Mouse (Mus musculus) embryonic facial prominence, embryonic 13.5 days (tissue): ENCODE data around the gene Hif3a. TPM values are rescaled to one million over a fixed set of nuclear protein-coding genes. Genes with fewer than 3 reads are reported as not detected.
A peak's percentile ranks its signal among the peaks of the same experiment; 100 is the strongest.
"Not testable (repeated sequence)": the region's sequence is repeated elsewhere in the genome, so short reads cannot be mapped to it uniquely, and the experiment has no call there.

ENCODE experiments used
- ATAC-seq: fragments of 200-750 bp; cut with Nextera tagmentation; 2 replicates; pipeline ENCODE4 v1.8.0; 2017; ENCODE audit warnings: low read depth; ENCODE audit not compliant: insufficient number of reproducible peaks, insufficient read depth, low FRiP score, low TSS enrichment
- H3K27ac ChIP-seq: fragments of 300-500 bp; sonication (generic); 2 replicates; pipeline ENCODE4 v1.5.1; 2015; ENCODE audit warnings: moderate library complexity, mild to moderate bottlenecking, inconsistent platforms
- H3K27me3 ChIP-seq: fragments of 300-500 bp; sonication (generic); 2 replicates; pipeline ENCODE4 v1.6.1; 2015; ENCODE audit warnings: mild to moderate bottlenecking, inconsistent platforms
- H3K36me3 ChIP-seq: fragments of 300-500 bp; sonication (generic); 2 replicates; pipeline ENCODE4 v1.6.1; 2015; ENCODE audit warnings: mild to moderate bottlenecking, inconsistent platforms
- H3K4me1 ChIP-seq: fragments of 300-500 bp; sonication (generic); 2 replicates; pipeline ENCODE4 v1.6.1; 2015; ENCODE audit warnings: inconsistent platforms
- H3K4me2 ChIP-seq: fragments of 300-500 bp; sonication (generic); 2 replicates; pipeline ENCODE4 v1.6.1; 2015; ENCODE audit warnings: moderate library complexity, mild to moderate bottlenecking, inconsistent platforms
- H3K4me3 ChIP-seq: fragments of 300-500 bp; sonication (generic); 2 replicates; pipeline ENCODE4 v1.5.1; 2015; ENCODE audit warnings: mild to moderate bottlenecking, inconsistent platforms
- H3K9ac ChIP-seq: fragments of 300-500 bp; sonication (generic); 2 replicates; pipeline ENCODE4 v1.6.1; 2015; ENCODE audit warnings: mild to moderate bottlenecking, inconsistent platforms
- H3K9me3 ChIP-seq: fragments of 300-500 bp; sonication (generic); 2 replicates; pipeline ENCODE4 v1.6.1; 2016; ENCODE audit warnings: inconsistent platforms
- WGBS: fragments of 180-500 bp; shearing (Covaris S2); methylation state at CpG from one replicate; pipeline ENCODE4 v1.1.7; 2015; ENCODE audit warnings: mixed read lengths; 5-methylcytosine and 5-hydroxymethylcytosine counted together
- polyA plus RNA-seq: library from polyadenylated mRNA; unstranded; fragments of >200 nt; fragmentation: Nextera tagmentation; extraction: Ambion mirVana; gene quantifications from 2 replicates; pipeline ENCODE4 v1.2.1, GENCODE M21; 2015

Gene Hif3a
- polyA plus RNA-seq = 14.7 and 16.5 TPM in 2 replicates

GRCm38 (mm10) chr7:17062389-17062788 is at the start of gene Hif3a:
Gene Hif3a, minus strand, starts transcription at chr7:17062427.
- Histone ChIP-seq H3K4me2 (peak within 1 kb of the TSS; percentile 81), H3K36me3 (no peaks in the 10 kb centered on the region), H3K4me3 (peak within 1 kb of the TSS; percentile 61), H3K9ac (peak within 1 kb of the TSS; percentile 77), H3K27ac (peak within 1 kb of the TSS; percentile 97), H3K9me3 (no peaks in the 10 kb centered on the region), H3K4me1 (peaks cover 52% of the 10 kb centered on the region), H3K27me3 (no peaks in the 10 kb centered on the region)
- peak; percentile 85 for ATAC-seq
- 2% methylated on average over 15 of the region's 15 CpGs for WGBS

DNA sequence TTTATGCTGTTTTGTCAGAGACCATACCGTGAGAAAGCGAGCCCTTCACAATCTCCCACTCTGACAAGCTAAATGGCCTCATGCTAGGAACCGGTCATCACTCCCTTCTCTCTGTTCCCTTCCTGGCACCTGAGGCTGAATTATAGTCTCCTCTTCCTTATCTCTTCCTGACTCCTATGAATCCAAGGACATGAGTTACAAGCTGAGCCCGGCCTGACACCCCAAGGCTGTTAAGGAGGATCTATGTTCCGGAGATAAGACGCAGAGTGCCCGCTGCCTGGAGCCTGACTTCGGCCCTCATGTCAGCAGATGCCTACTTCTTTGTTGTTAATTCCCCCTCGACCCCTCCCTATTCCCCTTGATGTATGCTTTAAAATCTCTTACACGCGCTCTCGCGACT is 39.4 kb upstream of the Hif3a start:
- 89% methylated on average over 13 of the region's 13 CpGs for WGBS
- not testable (repeated sequence) for H3K4me2 ChIP-seq, ATAC-seq, H3K9me3 ChIP-seq, H3K27me3 ChIP-seq, H3K4me3 ChIP-seq, H3K27ac ChIP-seq, H3K9ac ChIP-seq, H3K4me1 ChIP-seq, H3K36me3 ChIP-seq

GRCm38 (mm10) chr7:17091280-17091679 is 29.1 kb upstream of the Hif3a start:
- H3K36me3 ChIP-seq = no peaks in the 10 kb centered on the region
- ATAC-seq = no peak
- H3K4me1 ChIP-seq = no peaks in the 10 kb centered on the region
- no peak overlapping the region for H3K4me2 ChIP-seq
- no peak overlapping the region for H3K9ac ChIP-seq
- H3K4me3 ChIP-seq = no peak overlapping the region
- WGBS = 17% methylated on average over 1 of the region's 1 CpGs
- no peaks in the 10 kb centered on the region for H3K9me3 ChIP-seq
- H3K27ac ChIP-seq = no peak overlapping the region
- no peaks in the 10 kb centered on the region for H3K27me3 ChIP-seq

DNA sequence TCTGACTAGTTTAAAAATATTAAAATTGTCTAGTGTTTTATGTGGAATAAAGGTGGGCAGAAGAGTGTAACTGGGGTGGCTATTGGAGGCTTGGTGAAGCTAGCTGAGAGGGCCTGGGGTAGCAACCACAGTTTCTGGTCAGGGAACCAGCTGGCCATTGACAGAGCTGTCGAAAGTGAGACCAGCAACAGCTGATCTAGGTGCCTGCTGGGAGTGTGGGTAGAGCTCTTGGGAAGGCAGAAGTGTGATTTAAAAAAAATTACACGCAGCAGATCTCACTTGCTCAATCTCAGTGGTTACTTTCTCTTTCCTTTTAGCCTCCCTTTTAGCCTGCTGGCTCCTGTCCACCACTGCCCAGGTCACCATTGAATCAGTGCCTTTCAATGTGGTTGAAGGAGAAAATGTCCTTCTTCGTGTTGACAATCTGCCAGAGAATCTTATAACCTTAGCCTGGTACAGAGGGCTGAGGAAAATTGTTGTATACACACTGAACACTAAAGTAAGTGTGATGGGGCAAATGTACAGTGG is 27.9 kb upstream of the Hif3a start:
- H3K4me3 ChIP-seq = no peak overlapping the region
- WGBS = 55% methylated on average over 3 of the region's 3 CpGs
- no peaks in the 10 kb centered on the region for H3K27me3 ChIP-seq
- ATAC-seq = no peak
- no peaks in the 10 kb centered on the region for H3K4me1 ChIP-seq
- H3K27ac ChIP-seq = no peak overlapping the region
- H3K9ac ChIP-seq = no peak overlapping the region
- H3K9me3 ChIP-seq = no peaks in the 10 kb centered on the region
- H3K36me3 ChIP-seq = no peaks in the 10 kb centered on the region
- no peak overlapping the region for H3K4me2 ChIP-seq

GRCm38 (mm10) chr7:17087731-17088130 is 25.5 kb upstream of the Hif3a start:
- H3K27me3 ChIP-seq = no peaks in the 10 kb centered on the region
- H3K9me3 ChIP-seq = no peaks in the 10 kb centered on the region
- no peaks in the 10 kb centered on the region for H3K36me3 ChIP-seq
- H3K4me1 ChIP-seq = no peaks in the 10 kb centered on the region
- H3K4me2 ChIP-seq = no peak overlapping the region
- H3K27ac ChIP-seq = no peak overlapping the region
- H3K4me3 ChIP-seq = no peak overlapping the region
- H3K9ac ChIP-seq = no peak overlapping the region
- ATAC-seq = no peak
- WGBS = 83% methylated on average over 3 of the region's 3 CpGs

GRCm38 (mm10) chr7:17082766-17083165 is 20.5 kb upstream of the Hif3a start:
- Histone ChIP-seq H3K4me3 (no peak overlapping the region), H3K9ac (no peak overlapping the region), H3K36me3 (no peaks in the 10 kb centered on the region), H3K4me1 (no peaks in the 10 kb centered on the region), H3K9me3 (no peaks in the 10 kb centered on the region), H3K27me3 (no peaks in the 10 kb centered on the region), H3K27ac (no peak overlapping the region), H3K4me2 (no peak overlapping the region)
- ATAC-seq = no peak
- WGBS = 81% methylated on average over 4 of the region's 4 CpGs

- Histone ChIP-seq H3K9me3 (no peaks in the 10 kb centered on the region), H3K27me3 (no peaks in the 10 kb centered on the region), H3K4me3 (no peak overlapping the region), H3K27ac (no peak overlapping the region), H3K4me1 (no peaks in the 10 kb centered on the region), H3K4me2 (no peak overlapping the region), H3K9ac (no peak overlapping the region), H3K36me3 (no peaks in the 10 kb centered on the region)
- 72% methylated on average over 7 of the region's 7 CpGs for WGBS
- ATAC-seq = no peak
Measured at GRCm38 (mm10) chr7:17078076-17078654, 15.9 kb upstream of the Hif3a start.

GRCm38 (mm10) chr7:17076542-17076941 is 14.3 kb upstream of the Hif3a start:
- H3K27ac ChIP-seq = no peak overlapping the region
- 92% methylated on average over 1 of the region's 1 CpGs for WGBS
- no peak overlapping the region for H3K4me3 ChIP-seq
- no peaks in the 10 kb centered on the region for H3K36me3 ChIP-seq
- no peak for ATAC-seq
- H3K9ac ChIP-seq = no peak overlapping the region
- no peaks in the 10 kb centered on the region for H3K9me3 ChIP-seq
- no peaks in the 10 kb centered on the region for H3K4me1 ChIP-seq
- no peak overlapping the region for H3K4me2 ChIP-seq
- no peaks in the 10 kb centered on the region for H3K27me3 ChIP-seq

- Histone ChIP-seq H3K9me3 (no peaks in the 10 kb centered on the region), H3K27me3 (no peaks in the 10 kb centered on the region), H3K4me1 (no peaks in the 10 kb centered on the region), H3K27ac (no peak within 1 kb of the TSS), H3K4me3 (no peak within 1 kb of the TSS), H3K4me2 (no peak within 1 kb of the TSS), H3K36me3 (no peaks in the 10 kb centered on the region), H3K9ac (no peak within 1 kb of the TSS)
- no peak for ATAC-seq
- WGBS = 64% methylated on average over 23 of the region's 23 CpGs
Measured at GRCm38 (mm10) chr7:17073904-17074615, 11.8 kb upstream of the Hif3a start, which contains the start of gene Psg16. Gene Psg16, plus strand, starts transcription at chr7:17074040.

GRCm38 (mm10) chr7:17073513-17073903 is 11.3 kb upstream of the Hif3a start:
- WGBS = 54% methylated on average over 5 of the region's 5 CpGs
- H3K4me3 ChIP-seq = no peak overlapping the region
- H3K9me3 ChIP-seq = no peaks in the 10 kb centered on the region
- H3K9ac ChIP-seq = no peak overlapping the region
- no peaks in the 10 kb centered on the region for H3K36me3 ChIP-seq
- no peaks in the 10 kb centered on the region for H3K4me1 ChIP-seq
- H3K27me3 ChIP-seq = no peaks in the 10 kb centered on the region
- no peak overlapping the region for H3K27ac ChIP-seq
- no peak overlapping the region for H3K4me2 ChIP-seq
- ATAC-seq = no peak

DNA sequence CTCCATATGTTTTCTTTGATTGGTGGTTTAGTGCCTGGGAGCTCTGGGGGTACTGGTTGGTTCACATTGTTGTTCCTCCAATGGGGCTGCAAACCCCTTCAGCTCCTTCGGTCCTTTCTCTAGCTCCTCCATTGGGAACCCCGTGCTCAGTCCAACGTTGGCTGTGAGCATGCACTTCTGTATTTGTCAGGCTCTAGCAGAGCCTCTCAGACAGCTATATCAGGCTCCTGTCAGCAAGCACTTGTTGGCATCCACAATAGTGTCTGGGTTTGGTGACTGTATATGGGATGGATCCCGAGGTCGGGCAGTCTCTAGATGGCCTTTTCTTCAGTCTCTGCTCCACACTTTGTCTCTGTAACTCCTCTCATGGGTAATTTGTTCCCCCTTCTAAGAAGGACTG is 5.4 kb upstream of the Hif3a start:
- not testable (repeated sequence) for H3K27me3 ChIP-seq, H3K36me3 ChIP-seq, H3K4me2 ChIP-seq, H3K9me3 ChIP-seq, H3K4me1 ChIP-seq, H3K9ac ChIP-seq, H3K4me3 ChIP-seq, H3K27ac ChIP-seq, ATAC-seq
- WGBS = 61% methylated on average over 5 of the region's 5 CpGs

DNA sequence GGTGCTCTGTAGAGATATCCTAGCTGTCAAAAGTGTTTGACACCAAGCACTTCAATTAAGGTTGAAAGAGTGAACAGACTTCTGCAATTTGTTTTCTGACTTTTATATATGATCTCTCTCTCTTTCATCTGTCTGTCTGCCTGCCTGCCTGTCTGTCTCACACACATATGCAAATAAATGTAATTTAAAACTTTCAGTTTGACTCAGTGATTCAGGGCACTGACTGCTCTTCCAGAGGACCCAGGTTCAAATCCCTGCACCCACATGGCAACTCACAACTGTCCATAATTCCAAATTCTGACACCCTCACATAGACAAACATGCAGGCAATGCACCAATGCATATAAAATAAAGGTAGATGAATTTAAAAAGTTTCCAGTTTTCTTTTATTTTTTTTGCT is 4.8 kb upstream of the Hif3a start:
- no peak overlapping the region for H3K4me2 ChIP-seq
- H3K4me1 ChIP-seq = peaks cover 8% of the 10 kb centered on the region
- no peak overlapping the region for H3K4me3 ChIP-seq
- H3K9me3 ChIP-seq = no peaks in the 10 kb centered on the region
- no peak for ATAC-seq
- H3K36me3 ChIP-seq = no peaks in the 10 kb centered on the region
- no peaks in the 10 kb centered on the region for H3K27me3 ChIP-seq
- H3K27ac ChIP-seq = no peak overlapping the region
- no peak overlapping the region for H3K9ac ChIP-seq
